Mouse (Mus musculus): ENCODE results near the gene Ism2.
"Not testable (repeated sequence)": the region's sequence is repeated elsewhere in the genome, so short reads cannot be mapped to it uniquely, and the experiment has no call there.

Gene Ism2

DNA sequence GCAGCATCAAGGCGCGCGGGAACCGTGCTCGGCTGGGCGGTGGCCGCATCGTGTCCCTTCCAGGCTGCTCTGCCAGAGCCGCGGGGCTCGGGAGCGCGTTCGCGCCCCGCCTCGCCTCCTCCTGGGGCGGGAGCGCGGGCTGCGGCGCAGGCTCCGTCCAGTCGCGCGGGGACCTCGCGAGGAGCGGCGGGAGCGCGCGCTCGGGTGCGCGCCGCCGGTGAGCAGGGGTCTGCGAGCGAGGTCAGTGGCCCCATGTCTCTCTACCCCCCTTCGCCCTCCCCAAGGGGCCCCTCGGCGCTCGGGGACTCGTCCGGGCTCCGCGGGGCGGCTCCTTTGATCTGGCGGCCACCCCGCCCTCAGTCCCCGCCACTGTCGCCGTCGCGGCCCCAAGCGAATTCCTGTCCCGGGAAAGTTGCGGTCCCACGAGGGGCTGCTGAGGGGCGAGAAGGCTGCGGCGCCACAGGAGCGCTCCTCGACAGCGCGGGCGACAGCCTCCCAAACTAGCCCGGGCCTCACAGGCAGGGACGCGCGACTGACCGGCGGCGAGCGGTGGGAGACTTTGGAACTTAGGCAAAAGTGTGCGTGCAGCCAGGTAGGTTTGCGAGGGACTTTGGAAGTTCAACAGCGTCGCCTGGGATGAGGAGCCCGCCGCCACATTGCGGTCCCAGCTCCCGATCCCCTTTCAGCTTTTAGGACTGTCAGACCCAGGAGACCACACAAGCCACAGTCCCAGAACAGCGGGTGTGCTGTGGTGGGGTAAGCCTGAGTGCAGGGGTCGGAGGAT lies at the start of gene Ism2:
Ism2 (minus strand) TSS at position 49 of the 784 bp plus-strand sequence.
- DNase-seq (ENCODE audit: low spot score in 2 of 2) = no peak

DNA sequence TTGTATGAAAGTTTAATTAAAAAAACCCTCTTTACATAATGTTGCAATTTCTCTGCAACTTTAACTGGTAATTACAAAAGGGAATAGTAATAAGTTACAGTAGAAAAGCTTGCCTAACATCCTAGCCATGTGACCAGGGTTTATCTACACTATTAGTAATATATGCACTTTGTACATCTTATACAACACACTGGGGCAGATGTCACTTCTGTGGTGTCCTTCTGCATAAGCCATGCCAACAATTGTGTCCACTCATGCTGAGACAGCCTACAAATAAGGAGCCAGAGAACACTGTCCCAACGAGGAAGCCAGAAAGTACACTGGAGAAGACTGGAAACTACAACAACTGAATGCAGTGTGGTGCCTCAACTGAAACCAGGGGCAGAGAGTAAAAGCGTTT lies 48.5 kb upstream of the Ism2 start:
- no peak for DNase-seq (ENCODE audit: low spot score in 2 of 2)

DNA sequence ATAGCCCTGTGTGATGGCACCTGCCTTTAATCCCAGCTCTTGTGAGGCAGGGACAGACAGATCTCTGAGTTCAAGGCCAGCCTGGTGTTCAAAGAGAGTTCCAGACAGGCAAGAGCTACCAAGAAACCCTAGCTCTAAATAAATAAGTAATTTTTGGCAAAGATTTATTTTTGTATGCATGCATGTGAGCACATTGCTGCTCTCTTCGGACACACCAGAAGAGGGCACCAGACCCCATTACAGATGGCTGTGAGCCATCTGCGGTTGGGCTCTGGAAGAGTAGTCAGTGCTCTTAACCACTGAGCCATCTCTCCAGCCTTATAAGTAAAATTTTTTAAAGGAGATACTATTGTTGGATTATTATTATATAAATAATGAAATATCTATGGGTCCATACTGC lies 48.0 kb upstream of the Ism2 start:
- no peak for DNase-seq (ENCODE audit: low spot score in 2 of 2)

DNA sequence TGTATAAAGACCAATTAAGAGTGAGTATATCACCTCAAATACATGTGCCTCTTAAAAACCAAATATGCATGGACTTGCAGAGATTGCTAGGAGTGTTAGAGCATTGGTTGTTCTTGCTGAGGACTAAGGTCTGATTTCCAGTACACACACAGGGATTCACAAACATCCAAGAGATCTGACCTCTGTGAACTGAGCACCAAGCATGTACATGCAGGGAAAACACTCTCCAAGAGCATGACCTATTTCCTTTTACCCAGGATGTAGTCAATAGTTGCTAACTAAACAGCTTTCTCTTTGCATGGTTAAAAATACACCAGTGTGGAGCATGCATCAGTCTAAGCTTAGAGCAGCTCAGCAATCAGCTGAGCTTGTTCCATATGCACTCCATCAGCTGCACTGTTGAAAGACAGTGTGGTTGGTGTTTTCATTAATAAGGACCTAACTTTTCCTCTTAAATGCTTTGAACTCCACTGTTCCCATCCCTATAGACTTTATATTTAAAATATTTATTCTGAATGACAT lies 43.6 kb upstream of the Ism2 start:
- no peak for DNase-seq (ENCODE audit: low spot score in 2 of 2)

DNA sequence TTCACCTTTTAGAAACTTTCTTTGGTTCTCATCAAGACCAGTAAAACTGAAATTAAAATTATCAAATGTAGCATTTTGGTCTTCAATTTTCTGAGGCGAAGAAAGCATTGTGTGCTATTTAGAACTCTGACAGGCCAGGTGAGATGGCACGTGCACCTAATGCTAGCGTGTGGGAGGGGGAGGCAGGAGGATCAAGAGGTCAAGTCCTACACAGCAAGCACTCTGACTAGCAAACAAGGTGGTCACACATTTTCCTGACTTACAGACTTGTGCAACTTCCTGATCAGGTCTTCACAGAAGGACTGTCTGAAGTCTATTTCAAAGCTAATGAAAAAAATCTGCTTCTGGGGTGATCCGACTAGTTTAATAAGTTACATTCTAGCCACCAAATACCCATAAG lies 38.6 kb upstream of the Ism2 start:
- no peak for DNase-seq (ENCODE audit: low spot score in 2 of 2)

DNA sequence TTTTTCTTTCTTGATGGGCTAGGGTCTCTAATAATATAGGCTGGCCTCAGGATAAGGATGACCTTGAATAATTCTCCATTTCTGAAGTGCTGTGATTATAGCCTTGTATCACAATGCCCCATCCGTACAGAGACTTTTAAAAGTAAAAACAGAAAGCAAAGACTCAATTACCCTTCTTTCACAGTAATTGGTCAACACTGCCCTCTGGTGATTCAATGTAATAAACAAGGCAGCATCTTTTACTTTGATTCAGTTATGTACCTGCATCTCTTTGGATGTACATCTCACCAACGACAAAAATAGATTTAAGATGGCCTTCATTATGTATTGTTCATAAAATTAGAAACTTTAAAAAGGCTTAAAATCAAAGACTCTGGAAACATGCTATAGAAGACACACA lies 35.4 kb upstream of the Ism2 start:
- no peak for DNase-seq (ENCODE audit: low spot score in 2 of 2)

DNA sequence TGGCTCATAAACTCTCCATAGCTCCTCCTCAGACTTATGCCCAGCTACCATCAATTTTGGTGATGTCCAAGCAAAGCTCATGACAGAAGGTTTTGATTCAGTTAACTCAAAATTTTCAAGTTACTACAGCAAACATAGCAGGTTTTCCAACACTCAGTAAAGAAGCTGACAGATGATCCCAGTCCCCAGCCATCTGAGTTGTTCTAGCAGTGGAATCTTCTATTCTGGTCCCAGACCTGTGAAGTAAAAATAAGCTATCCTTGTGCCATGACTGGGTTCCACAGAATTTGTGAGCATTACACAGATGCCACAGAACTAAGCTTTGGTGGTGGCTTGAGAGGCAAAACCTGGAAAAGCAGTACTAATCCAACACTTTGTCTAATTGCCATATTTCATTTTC lies 34.3 kb upstream of the Ism2 start:
- no peak for DNase-seq (ENCODE audit: low spot score in 2 of 2)

DNA sequence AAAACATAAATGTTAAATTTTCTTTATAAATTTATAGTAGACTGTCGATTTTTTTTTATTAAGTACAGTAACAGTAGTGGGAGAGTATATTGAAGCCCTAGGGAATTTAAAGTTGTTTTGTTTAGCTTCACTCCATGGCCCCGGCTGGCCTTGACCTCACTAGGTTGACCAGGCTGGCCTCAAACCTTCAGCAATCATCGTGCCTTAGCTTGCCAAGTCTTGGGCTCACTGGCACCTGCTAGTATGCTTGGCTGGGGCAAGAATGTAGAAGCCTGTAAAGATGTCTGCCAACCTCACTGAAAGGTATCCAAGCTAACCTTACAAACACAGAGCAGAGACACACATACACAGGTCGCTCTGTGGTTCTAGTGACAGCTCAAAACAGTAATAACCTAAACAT lies 33.0 kb upstream of the Ism2 start:
- no peak for DNase-seq (ENCODE audit: low spot score in 2 of 2)

DNA sequence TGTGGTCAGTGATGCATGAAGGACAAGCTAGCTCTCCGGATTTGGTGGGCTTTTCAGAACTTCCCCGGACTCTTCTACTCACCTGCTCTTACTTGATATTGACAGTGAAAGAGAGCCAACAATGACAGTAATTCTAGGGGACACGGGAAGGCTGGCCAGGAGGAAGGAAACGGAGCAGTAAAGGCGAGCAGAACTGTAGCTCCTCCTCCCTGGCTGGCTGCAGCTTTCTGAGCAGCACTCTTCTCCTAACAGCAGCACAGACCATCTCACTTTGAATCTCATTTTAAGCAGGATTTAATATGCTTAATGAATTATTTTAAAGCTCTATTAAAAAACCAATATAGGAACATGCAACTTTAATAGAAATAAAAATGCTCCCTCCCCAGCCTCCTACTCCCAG lies 32.4 kb upstream of the Ism2 start:
- no peak for DNase-seq (ENCODE audit: low spot score in 2 of 2)

DNA sequence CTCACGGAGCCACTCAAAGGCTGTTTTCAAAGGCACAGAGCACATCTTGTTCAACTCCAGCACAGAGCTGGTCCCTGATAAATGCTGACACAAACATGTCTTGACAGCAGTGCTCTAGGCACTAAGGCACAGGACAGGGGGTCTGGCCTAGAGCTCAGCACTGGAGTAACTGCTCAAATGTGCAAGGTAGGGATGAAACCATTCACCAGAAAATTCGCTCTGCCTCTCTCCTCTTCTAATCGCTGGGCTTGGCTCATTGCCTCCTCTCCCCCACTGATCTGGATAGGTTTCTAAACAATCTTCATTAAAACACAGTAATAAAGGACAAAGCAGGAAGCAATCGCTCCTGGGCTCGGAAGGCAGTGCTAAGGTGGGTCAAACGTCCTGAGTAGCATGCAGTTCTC lies 31.6 kb upstream of the Ism2 start:
- DNase-seq (ENCODE audit: low spot score in 2 of 2) = no peak

DNA sequence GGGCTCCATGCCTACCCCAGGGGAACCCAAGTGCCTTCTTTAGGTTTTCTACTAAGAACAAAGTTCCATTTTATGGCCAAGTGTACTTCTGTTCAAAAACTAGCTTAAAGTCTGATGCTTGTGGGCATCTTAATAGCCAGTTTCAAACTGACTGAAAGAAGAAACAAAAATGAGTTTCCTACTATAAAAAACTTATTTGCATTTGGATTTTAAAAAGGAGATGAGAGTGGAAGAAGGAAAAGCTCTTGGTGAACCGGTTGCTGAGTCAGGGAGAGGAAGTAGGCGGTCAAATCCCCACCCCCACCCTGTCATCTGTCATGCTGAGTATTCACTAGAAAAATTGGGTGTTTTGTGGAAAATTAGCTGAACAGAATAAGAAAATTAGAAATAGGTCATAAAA lies 30.7 kb upstream of the Ism2 start:
- DNase-seq (ENCODE audit: low spot score in 2 of 2) = no peak

DNA sequence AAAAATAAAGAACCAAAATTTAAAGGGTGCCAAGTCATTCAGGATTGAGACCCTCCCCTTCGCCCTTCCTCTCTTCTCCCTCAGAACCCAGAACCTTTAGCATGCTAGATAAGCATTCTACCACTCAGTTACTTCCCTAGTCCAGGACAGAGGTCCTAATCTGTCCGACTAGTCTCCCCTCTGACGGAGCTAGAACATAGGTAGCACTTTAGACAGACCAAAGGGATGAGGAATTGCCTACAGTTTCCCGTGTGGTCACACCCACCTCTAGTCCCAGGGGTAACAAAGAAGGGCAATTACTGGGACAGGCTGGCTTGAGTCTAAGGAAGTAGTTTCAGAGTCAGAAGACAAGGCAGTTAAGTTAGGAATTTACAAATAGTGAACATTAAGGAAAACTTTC lies 28.5 kb upstream of the Ism2 start:
- DNase-seq (ENCODE audit: low spot score in 2 of 2) = no peak

DNA sequence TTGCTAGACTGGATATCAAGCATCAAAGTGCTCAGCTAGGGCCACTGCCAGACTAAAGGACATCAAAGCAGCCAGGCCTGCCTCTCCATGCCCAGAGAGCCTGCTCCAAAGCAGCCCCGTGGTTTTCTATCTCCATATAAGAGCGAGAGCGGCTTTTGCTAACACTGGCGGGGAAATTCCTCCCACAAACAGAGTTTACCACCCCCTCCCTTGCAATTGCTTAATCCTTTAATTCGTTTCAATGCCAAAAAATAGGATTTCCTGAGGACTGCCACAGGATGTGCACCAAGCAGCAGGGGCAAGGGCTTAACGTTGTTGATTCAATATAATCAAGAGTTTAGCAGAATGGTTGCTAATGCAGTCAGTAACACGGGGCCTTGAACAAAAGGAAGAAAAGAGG lies 28.1 kb upstream of the Ism2 start:
- no peak for DNase-seq (ENCODE audit: low spot score in 2 of 2)

DNA sequence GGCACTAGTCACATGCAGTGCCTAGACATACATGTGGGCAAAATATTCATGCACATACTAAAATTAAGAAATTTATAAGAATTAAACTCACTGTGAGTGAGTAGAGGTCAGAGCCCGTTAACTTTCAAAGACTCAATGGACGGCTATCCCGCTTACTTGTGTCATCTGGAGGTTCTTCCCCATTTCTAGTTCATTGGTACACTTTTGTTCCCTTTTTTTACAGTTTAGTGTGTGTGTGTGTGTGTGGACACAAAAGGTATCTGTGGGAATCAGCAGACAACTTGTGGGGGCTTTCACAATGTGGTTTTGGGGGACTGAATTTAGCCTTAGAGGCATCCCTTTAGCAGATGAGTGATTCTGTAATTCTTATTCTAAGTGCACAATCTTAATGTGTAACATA lies 25.9 kb upstream of the Ism2 start:
- no peak for DNase-seq (ENCODE audit: low spot score in 2 of 2)

DNA sequence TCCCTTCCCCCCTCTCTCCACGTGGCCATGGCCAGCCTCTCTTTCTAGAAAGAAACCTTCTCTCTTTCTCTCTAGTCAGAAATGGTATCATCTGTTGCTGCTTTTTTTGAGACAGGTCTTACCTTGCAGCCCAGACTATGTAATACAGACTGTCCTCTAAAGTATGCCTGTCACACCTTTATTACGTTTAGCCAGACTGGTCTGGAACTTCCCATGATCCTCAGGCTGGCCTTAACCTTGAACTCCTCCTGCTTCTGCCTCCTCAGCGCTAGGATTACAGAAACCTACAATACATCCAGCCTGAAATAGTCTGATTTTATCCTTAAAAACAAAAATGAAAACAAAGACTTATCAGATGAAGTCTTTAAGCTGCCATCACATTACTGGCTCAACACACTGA lies 19.7 kb upstream of the Ism2 start:
- no peak for DNase-seq (ENCODE audit: low spot score in 2 of 2)

DNA sequence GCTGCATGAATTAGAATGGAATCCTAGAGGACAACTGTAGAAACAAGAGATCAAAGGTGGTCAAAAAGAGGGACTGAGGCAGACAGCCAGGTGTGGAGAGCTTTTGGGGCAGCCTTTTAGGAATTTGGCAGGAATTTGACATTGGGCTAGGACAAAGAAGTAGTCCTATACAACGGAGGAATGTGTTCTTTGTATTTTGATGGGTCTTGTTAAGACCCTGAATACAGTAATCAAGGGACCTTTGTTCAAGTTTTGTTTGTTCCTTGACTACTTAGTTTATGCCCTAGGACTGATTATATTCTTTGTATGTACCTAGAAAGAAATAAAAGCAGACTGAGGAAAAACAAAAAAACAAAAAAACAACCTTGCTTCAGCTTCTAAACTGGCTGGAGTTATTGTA lies 18.4 kb upstream of the Ism2 start:
- DNase-seq (ENCODE audit: low spot score in 2 of 2) = no peak

DNA sequence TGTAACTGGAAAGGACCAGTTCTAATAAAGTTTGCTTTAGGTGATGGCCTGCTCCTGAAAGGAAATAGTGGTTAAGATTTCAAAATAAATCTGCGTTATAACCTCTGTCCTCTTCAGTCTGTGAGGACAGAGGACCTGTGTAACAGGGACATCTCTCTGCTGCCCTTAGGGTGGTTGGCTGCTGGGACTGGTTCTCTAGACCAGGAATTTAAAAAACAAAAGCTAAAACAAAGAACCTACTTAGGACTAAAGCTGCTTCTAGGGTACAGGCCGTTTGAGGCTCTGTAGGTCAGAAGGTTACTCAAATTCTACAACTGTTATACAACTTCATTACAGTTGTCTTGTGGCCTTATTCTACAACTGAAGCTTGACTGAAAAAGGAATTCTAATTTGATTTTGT lies 13.6 kb upstream of the Ism2 start:
- no peak for DNase-seq (ENCODE audit: low spot score in 2 of 2)

DNA sequence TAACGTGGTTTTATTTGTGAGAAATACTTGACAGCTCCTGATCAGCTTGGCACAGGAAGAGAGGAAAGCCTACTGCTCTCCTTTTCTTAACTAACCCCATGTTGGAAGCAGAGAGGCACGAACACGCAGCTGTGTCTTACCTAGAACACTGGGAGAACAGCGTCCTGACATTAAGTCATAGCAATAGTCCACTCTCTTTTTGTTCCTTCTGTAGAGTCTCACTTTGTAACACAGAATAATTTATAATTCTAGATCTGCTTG lies 7.0 kb upstream of the Ism2 start:
- not testable (repeated sequence) for DNase-seq (ENCODE audit: low spot score in 2 of 2)

DNA sequence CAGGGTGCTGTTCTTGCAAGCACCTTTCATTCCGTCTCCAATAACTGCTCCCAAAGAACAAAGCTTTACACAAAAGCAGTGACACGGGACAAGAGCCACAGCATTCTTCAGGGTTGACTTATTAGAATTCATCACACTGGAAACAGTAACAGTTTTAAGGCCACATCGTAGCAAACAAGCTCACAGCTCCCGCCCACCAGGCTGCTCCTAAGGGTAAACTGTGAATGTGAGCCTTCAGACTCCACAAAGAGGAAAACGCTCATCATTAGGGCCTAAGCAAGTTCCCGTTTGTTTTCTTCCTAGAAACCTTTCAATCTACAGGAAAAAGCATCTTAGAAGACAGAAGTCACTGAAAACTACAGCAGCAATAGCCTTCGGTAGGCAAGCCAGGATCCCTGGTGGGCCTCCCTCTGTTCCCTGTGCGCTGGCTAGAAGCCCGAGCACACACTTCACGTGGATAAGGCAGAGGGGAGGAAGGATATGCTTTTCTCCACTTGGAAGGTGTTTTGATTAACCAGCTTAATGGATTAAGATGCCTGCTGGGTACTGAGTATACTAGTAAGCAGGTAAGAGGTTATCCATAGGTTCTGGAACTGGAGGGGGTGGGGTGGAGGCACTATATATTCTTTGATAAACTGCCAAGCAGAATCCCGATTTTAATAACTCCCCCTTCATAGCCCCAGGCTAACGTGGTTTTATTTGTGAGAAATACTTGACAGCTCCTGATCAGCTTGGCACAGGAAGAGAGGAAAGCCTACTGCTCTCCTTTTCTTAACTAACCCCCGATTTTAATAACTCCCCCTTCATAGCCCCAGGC lies 6.5 kb upstream of the Ism2 start:
- no peak for DNase-seq (ENCODE audit: low spot score in 2 of 2)

DNA sequence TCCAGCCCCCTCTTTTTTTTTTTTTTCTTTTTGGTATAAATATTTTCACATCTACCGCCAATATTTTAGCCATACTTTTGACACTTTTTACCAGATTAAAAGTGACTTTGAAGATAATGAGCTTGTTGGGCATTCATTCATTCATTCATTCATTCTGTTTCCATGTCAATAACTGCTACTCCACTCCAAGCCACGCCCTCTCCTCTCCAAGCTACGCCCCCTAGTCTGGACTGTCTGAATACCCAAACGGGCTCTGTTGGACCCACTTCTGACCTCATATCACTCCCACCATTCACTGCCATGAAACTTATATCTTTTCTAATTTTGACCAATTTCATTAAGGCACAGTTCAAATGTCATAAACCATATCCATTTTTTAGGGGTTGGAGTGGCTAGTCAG lies 1.7 kb upstream of the Ism2 start:
- no peak for DNase-seq (ENCODE audit: low spot score in 2 of 2)

DNA sequence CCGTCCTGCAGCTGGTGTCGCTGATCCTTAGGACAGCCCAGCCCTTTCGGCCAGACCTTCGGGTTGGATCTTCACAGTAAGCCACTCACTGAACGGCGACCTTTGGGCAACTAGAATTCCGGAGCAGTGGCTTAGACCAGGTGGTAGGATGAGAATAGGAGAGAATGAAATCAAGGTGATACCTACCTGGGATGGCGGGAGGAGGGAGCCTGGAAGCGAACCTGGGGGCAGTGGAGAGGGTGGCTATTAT lies 861 bp upstream of the Ism2 start:
- DNase-seq (ENCODE audit: low spot score in 2 of 2) = no peak

DNA sequence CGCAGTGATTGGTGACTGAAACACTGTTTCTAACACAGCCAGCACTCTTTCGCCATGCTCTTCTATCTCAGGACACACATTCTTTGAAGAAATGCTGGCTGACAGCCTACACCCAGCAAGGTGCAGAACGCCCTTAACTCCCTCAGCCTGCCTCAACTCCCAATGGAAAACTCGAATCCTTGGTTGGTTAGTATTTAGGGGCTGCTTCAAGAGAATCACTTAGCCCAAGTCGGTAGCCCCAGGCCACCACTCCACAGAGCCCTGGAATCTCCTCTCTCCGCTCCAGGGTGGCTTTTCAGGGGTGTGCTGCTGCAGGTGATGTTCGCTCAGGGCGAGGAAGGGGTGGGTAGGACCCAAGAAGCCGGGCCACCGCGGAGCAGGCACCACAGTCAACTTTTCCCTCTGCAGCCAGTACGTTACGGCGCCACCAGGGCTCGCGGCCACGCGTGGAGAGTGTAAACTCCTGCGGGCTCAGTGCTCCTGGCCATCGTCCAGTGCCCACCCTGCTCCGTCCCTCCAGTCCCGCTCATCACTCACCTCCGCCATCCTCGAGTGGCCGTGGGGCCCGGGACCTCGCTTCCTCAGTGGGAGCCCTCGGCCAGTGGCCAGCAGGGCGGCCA lies 358 bp downstream of the Ism2 start:
- no peak for DNase-seq (ENCODE audit: low spot score in 2 of 2)

DNA sequence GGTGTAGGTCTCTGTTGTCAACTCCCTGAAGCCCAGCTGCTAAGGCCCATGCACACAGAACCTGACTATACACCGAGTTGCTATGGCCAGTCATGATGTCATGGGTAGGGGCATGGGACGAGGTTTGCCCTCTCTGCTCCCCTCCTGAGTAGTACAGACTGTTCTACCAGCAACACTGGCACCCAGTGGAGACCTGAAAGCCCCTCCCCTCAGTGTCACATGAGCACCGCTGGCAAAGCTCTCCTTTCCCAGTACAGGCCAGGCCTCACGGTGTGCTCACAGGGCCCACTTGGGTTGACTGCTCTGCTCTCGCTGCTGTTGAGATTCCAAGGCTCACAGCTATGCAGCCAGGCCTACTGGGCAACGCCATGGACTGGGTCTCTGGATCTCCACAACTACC lies 5.6 kb downstream of the Ism2 start:
- DNase-seq (ENCODE audit: low spot score in 2 of 2) = no peak

Measured in right cerebral cortex, postnatal 36 days (tissue).